Mouse (Mus musculus): Measurements from ENCODE around the gene S1pr5. TPM values are rescaled to one million over a fixed set of nuclear protein-coding genes. Genes with fewer than 3 reads are reported as not detected.

S1pr5 gene
- polyA plus RNA-seq, 1 experiment from 2014 or later, result 0.10 TPM

DNA sequence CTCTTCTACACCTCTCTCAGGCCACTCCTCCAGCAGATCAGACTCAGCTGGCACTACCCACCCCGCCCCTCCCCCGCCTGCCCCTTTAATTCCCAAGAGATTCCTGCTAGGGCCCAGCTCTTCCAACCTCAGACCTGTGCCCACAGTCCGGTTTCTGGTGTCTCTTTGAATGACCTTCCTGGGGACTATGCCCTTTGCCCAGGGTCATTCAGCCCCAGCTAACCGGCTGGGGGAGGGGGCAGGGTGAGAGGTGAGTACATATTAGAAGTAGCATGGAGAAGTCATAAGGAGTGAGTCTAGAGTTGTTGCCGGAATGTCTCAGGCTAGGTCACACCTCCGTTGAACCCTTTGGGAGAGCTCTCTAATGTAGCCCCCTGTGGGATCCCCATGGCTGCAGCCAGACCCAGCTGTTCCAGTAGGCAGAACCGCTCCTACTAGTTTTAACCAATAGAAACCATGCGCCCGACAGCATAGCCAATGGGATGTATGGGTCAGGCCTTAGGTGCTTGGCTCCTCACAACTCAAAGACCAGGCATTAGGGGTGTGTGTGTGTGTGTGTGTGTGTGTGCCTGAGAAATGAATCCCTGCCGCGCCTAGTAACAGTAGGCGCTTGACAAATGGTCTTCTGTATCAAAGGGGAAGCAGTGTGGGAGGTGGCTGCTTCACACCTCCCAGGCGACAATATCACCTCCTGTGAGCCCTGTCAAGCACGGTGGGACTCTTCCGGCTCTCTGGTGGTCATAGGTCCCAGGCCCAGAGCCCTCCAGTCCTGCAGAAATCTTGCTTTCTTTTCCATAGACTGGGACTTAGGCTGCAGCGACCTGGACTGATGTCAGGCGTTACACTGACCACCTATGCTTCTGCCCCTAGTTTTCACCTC, 1.6 kb upstream of the S1pr5 start:
- no peak for ATAC-seq (ENCODE audit: insufficient number of reproducible peaks, low FRiP score)
- Histone ChIP-seq H3K9ac (no peak overlapping the region), H3K9me3 (replicated peaks) (no peaks in the 10 kb centered on the region), H3K27me3 (replicated peaks) (peaks cover 78% of the 10 kb centered on the region), H3K4me1 (replicated peaks) (peaks cover 12% of the 10 kb centered on the region), H3K27ac (ENCODE audit: poor library complexity, severe bottlenecking) (no peak overlapping the region), H3K4me3 (no peak overlapping the region), H3K36me3 (no peaks in the 10 kb centered on the region), H3K4me2 (no peak overlapping the region)
- WGBS, result 22% methylated on average over 17 of the region's 17 CpGs

GRCm38 (mm10) chr9:21246342-21246741, 1.9 kb downstream of the S1pr5 start:
- Histone ChIP-seq H3K36me3 (no peaks in the 10 kb centered on the region), H3K9me3 (replicated peaks) (no peaks in the 10 kb centered on the region), H3K27ac (ENCODE audit: poor library complexity, severe bottlenecking) (no peak overlapping the region), H3K27me3 (replicated peaks) (peaks cover 89% of the 10 kb centered on the region), H3K4me2 (no peak overlapping the region), H3K4me3 (no peak overlapping the region), H3K4me1 (replicated peaks) (peaks cover 24% of the 10 kb centered on the region), H3K9ac (no peak overlapping the region)
- 75% methylated on average over 1 of the region's 1 CpGs for WGBS
- ATAC-seq (ENCODE audit: insufficient number of reproducible peaks, low FRiP score), result no peak

DNA sequence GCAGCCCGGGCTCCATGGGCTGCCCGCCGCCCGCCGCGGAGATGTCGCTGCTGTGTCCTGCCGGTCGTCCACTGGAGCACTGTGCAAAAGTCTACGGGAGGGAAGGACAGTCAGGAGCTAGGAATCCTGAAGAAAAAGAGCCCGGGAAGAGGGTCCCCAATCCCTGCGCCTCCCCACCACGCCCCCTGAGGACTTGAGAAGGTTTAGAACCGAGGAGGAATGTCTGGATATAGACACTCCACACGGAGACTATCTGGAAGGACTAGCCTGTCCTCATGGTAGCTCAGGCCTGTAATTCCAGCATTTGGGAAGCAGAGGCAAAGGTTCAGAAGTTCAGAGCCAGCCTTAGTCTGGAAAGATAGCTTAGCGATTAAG, 3.1 kb downstream of the S1pr5 start:
- Histone ChIP-seq H3K27ac (ENCODE audit: poor library complexity, severe bottlenecking) (no peak overlapping the region), H3K9ac (peak overlapping the region; percentile 58), H3K27me3 (replicated peaks) (peaks cover 77% of the 10 kb centered on the region), H3K9me3 (replicated peaks) (no peaks in the 10 kb centered on the region), H3K4me3 (peak overlapping the region; percentile 53), H3K36me3 (no peaks in the 10 kb centered on the region), H3K4me2 (peak overlapping the region; percentile 94), H3K4me1 (replicated peaks) (peaks cover 24% of the 10 kb centered on the region)
- under 1% methylated on average over 16 of the region's 16 CpGs for WGBS
- ATAC-seq (ENCODE audit: insufficient number of reproducible peaks, low FRiP score), result no peak

- peak; percentile 17; the same call in 1 of the 2 replicates for ATAC-seq (ENCODE audit: insufficient number of reproducible peaks, low FRiP score)
- Histone ChIP-seq H3K27me3 (replicated peaks) (peaks cover 71% of the 10 kb centered on the region), H3K4me2 (peak overlapping the region; percentile 94), H3K27ac (ENCODE audit: poor library complexity, severe bottlenecking) (no peak overlapping the region), H3K4me3 (peak overlapping the region; percentile 53), H3K9ac (peak overlapping the region; percentile 58), H3K4me1 (replicated peaks) (peaks cover 26% of the 10 kb centered on the region), H3K36me3 (no peaks in the 10 kb centered on the region), H3K9me3 (replicated peaks) (no peaks in the 10 kb centered on the region)
- under 1% methylated on average over 72 of the region's 72 CpGs for WGBS
Observed at GRCm38 (mm10) chr9:21244428-21245112, 3.7 kb downstream of the S1pr5 start.

- ATAC-seq (ENCODE audit: insufficient number of reproducible peaks, low FRiP score), result no peak
- Histone ChIP-seq H3K9ac (peak overlapping the region; percentile 58), H3K27ac (ENCODE audit: poor library complexity, severe bottlenecking) (no peak overlapping the region), H3K4me3 (peak overlapping the region; percentile 53), H3K27me3 (replicated peaks) (peaks cover 65% of the 10 kb centered on the region), H3K4me1 (replicated peaks) (peaks cover 28% of the 10 kb centered on the region), H3K36me3 (no peaks in the 10 kb centered on the region), H3K4me2 (peak overlapping the region; percentile 94), H3K9me3 (replicated peaks) (no peaks in the 10 kb centered on the region)
- 3% methylated on average over 42 of the region's 42 CpGs for WGBS
Observed at GRCm38 (mm10) chr9:21243826-21244427, 4.3 kb downstream of the S1pr5 start.

DNA sequence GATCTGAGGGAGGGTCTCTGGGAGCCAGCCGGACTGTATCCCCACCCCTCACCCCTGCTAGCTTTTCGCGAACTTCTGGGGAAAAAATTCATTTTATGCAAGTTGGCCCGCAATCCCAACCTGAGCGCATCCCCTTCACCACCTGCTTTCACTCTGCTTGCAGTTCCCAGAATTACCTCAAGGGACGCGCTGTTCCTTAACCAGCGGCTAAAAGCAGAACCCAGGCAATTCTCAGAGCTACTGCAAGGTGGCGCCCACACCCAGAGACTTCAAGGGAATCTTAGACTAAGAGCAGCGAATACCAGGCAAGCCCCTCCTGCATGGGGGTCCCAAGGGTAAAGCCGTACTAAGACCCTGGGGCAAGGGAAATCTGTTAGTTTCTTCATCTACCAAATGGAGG, 6.9 kb downstream of the S1pr5 start:
- ATAC-seq (ENCODE audit: insufficient number of reproducible peaks, low FRiP score), result no peak
- H3K9me3 ChIP-seq (replicated peaks), result no peaks in the 10 kb centered on the region
- peaks cover 43% of the 10 kb centered on the region for H3K27me3 ChIP-seq (replicated peaks)
- 9% methylated on average over 11 of the region's 11 CpGs for WGBS
- H3K36me3 ChIP-seq, result 0 out of 2 replicates have a peak, but pooled peaks cover 7% of the 10 kb centered on the region
- H3K27ac ChIP-seq (ENCODE audit: poor library complexity, severe bottlenecking), result no peak overlapping the region
- no peak overlapping the region for H3K4me3 ChIP-seq
- H3K4me1 ChIP-seq (replicated peaks), result peaks cover 34% of the 10 kb centered on the region
- H3K4me2 ChIP-seq, result no peak overlapping the region
- no peak overlapping the region for H3K9ac ChIP-seq

GRCm38 (mm10) chr9:21239465-21239848, 8.8 kb downstream of the S1pr5 start:
- H3K4me3 ChIP-seq, result peak overlapping the region; percentile 89
- peaks cover 25% of the 10 kb centered on the region for H3K36me3 ChIP-seq
- H3K9ac ChIP-seq, result peak overlapping the region; percentile 97
- peaks cover 24% of the 10 kb centered on the region for H3K27me3 ChIP-seq (replicated peaks)
- H3K27ac ChIP-seq (ENCODE audit: poor library complexity, severe bottlenecking), result peak overlapping the region; percentile 97
- peaks cover 26% of the 10 kb centered on the region for H3K4me1 ChIP-seq (replicated peaks)
- 34% methylated on average over 4 of the region's 4 CpGs for WGBS
- peak overlapping the region; percentile 81 for H3K4me2 ChIP-seq
- no peak for ATAC-seq (ENCODE audit: insufficient number of reproducible peaks, low FRiP score)
- H3K9me3 ChIP-seq (replicated peaks), result no peaks in the 10 kb centered on the region

GRCm38 (mm10) chr9:21238733-21239464, 9.3 kb downstream of the S1pr5 start, which contains the start of gene Keap1:
Keap1 (minus strand) TSS chr9:21239361.
- under 1% methylated on average over 85 of the region's 90 CpGs for WGBS
- Histone ChIP-seq H3K27me3 (replicated peaks) (peaks cover 19% of the 10 kb centered on the region), H3K27ac (ENCODE audit: poor library complexity, severe bottlenecking) (peak within 1 kb of the TSS; percentile 97), H3K4me3 (peak within 1 kb of the TSS; percentile 89), H3K4me1 (replicated peaks) (peaks cover 21% of the 10 kb centered on the region), H3K36me3 (peaks cover 30% of the 10 kb centered on the region), H3K9me3 (replicated peaks) (no peaks in the 10 kb centered on the region), H3K4me2 (peak within 1 kb of the TSS; percentile 81), H3K9ac (peak within 1 kb of the TSS; percentile 97)
- ATAC-seq (ENCODE audit: insufficient number of reproducible peaks, low FRiP score), result peak; percentile 92

- H3K27me3 ChIP-seq (replicated peaks), result peaks cover 12% of the 10 kb centered on the region
- peak overlapping the region; percentile 97 for H3K27ac ChIP-seq (ENCODE audit: poor library complexity, severe bottlenecking)
- H3K4me2 ChIP-seq, result peak overlapping the region; percentile 81
- H3K4me3 ChIP-seq, result peak overlapping the region; percentile 89
- peak; percentile 16 for ATAC-seq (ENCODE audit: insufficient number of reproducible peaks, low FRiP score)
- H3K4me1 ChIP-seq (replicated peaks), result peaks cover 18% of the 10 kb centered on the region
- peaks cover 38% of the 10 kb centered on the region for H3K36me3 ChIP-seq
- WGBS, result under 1% methylated on average over 31 of the region's 31 CpGs
- peak overlapping the region; percentile 97 for H3K9ac ChIP-seq
- H3K9me3 ChIP-seq (replicated peaks), result no peaks in the 10 kb centered on the region
Observed at GRCm38 (mm10) chr9:21238004-21238732, 10.1 kb downstream of the S1pr5 start.

- peaks cover 18% of the 10 kb centered on the region for H3K4me1 ChIP-seq (replicated peaks)
- peak overlapping the region; percentile 97 for H3K9ac ChIP-seq
- 15% methylated on average over 19 of the region's 19 CpGs for WGBS
- peaks cover 45% of the 10 kb centered on the region for H3K36me3 ChIP-seq
- H3K4me2 ChIP-seq, result peak overlapping the region; percentile 81
- H3K4me3 ChIP-seq, result peak overlapping the region; percentile 89
- H3K27me3 ChIP-seq (replicated peaks), result peaks cover 6% of the 10 kb centered on the region
- peak overlapping the region; percentile 97 for H3K27ac ChIP-seq (ENCODE audit: poor library complexity, severe bottlenecking)
- no peaks in the 10 kb centered on the region for H3K9me3 ChIP-seq (replicated peaks)
- 0 out of 2 replicates have a peak, but pooled peaks have one; percentile 5 for ATAC-seq (ENCODE audit: insufficient number of reproducible peaks, low FRiP score)
Observed at GRCm38 (mm10) chr9:21237368-21238003, 10.8 kb downstream of the S1pr5 start.
